Mouse (Mus musculus) right cerebral cortex, postnatal 36 days (tissue): ENCODE data around the gene Olfr1221.
"Not testable (repeated sequence)": the region's sequence is repeated elsewhere in the genome, so short reads cannot be mapped to it uniquely, and the experiment has no call there.

Experiments
- DNase-seq, 2 experiments: peaks; one replicate each; pipeline ENCODE4 v3.0.0; 2022; ENCODE audit warnings: low spot score in 2 of 2, mixed read lengths in 1 of 2

Gene Olfr1221

DNA sequence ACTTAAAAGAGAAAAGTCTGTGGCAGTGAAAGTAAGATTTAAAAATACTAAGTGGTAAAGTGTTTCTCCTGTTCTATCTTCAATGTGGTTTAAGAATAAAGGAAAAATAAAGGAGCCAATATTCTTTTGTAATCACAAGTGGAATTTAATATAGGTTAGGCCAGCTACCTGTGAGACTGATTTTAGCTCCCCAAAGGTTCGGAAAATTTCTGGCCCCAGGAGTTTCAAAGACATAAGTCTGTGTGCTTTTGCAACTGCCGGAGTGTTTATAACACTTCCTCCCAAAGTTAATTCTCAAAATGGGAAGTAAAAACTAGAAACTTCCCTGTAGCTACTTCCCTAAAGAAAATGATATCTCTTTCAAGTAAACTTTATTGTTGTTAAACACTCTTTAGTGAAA is at the start of gene Olfr1221:
Olfr1221 (minus strand) TSS at position 101 of the 400 bp plus-strand sequence.
- DNase-seq, result no peak

DNA sequence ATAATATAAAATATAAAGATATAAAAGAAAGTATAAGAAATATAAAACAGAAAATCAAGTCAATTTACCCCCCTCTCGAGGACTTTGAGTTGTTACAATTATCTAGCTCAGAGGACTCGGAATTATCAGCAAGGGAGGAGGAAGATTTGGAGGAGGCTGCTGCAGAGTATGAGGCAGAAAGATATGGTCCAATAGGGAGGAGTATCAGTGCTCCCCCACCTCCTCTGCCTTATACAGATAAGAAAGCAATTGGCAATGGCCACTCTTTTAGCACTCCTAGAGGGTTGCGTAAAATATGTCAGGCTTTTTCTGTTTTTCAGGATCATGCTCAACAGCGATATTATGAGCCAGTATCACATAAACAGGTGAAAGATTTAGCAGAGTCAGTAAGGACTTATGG is 47.6 kb upstream of the Olfr1221 start:
- DNase-seq, result not testable (repeated sequence)

DNA sequence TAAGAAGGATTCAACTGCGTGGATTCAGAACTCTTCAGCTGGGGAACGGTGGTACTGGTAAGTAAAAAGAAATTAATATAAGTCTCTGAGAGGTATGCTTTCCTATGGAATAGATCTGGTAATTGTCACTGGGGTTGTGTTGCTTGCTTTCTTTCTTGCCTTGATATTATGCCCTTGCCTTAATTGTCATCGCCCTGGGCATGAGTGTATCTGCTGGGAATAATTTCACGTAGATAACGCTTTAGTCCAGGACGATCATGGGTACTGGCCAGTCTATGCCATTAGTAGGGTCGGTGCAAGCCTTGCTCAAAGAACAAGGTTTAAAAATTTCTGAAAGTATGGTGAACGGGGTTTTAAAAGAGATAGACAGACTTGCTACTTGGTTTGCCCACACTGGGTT is 46.9 kb upstream of the Olfr1221 start, which contains the start of gene Olfr1224-ps1:
Olfr1224-ps1 (minus strand) TSS at position 101 of the 400 bp plus-strand sequence.
- DNase-seq, result not testable (repeated sequence)

DNA sequence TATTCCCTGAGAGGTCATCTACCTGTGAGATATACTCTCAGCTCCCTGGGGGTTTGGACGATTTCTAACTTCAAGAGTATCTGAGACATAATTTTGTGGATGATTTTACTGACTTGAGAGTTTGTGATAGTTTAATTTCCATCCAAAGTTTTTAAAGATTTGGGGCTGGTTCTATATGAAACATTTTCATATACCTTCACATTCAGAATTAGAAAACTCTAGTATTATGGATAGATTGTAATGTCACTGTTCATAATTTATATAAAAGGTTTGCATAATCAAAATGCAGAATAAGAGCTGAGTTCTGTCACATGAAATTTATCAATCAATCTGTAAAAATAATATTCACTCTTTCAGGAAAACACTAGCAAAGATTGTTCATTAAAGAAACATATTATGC is 34.4 kb upstream of the Olfr1221 start, which contains the start of gene Olfr1223:
Olfr1223 (minus strand) TSS at position 101 of the 400 bp plus-strand sequence.
- no peak for DNase-seq

DNA sequence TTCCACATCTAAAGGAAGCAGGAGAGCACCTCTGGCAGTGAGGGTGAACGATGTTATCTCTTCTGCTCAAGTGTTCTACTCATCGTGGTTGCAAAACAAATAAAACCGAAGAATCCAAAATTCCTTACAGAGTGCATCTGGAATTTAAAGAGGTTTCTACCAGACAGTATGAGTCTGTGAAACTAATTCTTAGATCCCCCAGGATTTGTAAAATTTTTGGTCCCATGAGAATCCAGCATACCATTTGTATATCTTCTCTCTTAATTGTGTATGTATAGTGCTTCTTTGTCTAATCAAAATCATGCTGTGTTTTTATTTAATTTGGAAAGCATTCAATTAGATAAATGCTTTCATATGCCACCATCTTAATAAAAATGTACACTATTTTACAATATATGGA is 15.9 kb upstream of the Olfr1221 start, which contains the start of gene Olfr1222:
Olfr1222 (minus strand) TSS at position 101 of the 400 bp plus-strand sequence.
- DNase-seq, result no peak

DNA sequence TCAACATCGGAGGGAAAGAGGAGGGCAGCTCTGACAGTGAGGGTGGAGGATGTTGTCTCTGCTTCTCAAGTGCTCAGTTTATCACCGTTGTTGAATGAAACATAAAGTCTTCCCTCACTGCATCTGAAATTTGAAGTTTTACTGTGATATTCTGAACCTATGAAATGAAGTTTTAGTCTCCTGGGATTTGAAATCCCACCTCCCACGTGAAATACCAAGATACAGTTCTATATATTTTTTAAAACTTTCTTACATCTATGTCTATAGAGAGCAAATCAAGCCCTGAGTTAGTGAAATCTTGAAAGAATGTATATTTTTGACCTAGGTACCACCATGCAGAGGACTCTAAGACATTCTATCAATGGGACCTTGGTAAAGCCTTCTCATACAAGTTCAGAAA is 10.3 kb downstream of the Olfr1221 start, which contains the start of gene Olfr1220:
Olfr1220 (minus strand) TSS at position 101 of the 400 bp plus-strand sequence.
- no peak for DNase-seq

DNA sequence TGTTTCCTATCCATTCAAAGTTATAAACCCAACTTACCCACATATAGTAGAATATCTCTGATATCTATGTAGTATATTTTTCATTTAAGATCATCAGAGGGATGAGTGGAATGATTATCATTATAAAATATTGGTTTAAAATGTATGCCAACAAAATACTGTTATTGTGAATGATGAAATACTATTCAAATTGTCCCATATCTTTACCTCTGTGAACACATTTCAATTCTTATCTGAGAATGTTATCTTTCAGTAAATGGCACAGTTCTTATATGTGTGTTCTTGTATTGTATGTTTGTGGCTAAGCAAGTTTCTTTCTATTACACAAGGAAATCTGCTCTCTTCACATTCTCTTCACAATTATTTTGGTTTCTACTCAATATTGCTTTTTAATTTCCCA is 11.4 kb downstream of the Olfr1221 start:
- no peak for DNase-seq

DNA sequence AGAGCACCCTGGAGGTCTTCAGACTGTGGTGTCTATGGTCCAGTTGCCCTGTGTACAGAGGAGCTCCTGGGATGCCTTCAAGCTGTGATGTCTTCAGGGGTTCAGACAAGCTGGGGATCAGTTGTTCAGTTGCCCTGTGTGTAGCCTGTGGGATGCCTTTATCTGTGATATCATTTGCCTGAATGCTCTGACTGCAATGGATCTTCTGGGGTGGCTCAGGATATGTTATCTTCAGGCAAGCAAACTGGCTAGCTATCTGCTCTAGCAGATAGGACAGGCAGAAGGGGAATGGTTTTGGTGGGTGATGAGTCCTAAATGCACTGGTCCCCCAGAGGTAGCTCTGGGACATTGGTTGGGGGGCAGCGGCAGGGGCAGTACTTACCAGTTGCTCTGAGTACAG is 23.2 kb downstream of the Olfr1221 start:
- DNase-seq, result no peak

DNA sequence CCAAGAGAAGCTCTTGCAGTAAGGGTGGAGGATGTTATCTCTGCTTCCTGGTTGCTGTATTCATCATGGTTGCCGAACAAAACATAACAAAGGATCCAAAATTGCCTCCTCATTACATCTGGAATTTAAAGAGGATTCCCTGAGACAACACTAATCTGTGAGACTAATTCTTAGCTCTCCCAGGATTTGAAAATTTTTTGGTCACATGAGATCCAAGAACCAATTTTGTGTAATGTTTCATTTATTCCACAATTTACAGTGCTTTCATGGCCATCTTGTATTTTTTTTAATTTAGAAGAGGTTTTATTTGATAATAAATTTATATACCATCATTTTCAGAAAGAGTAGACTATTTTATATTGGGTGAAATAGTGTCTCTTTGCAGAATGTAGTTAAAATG is 33.7 kb downstream of the Olfr1221 start, which contains the start of gene Olfr1219:
Olfr1219 (minus strand) TSS at position 101 of the 400 bp plus-strand sequence.
- no peak for DNase-seq

DNA sequence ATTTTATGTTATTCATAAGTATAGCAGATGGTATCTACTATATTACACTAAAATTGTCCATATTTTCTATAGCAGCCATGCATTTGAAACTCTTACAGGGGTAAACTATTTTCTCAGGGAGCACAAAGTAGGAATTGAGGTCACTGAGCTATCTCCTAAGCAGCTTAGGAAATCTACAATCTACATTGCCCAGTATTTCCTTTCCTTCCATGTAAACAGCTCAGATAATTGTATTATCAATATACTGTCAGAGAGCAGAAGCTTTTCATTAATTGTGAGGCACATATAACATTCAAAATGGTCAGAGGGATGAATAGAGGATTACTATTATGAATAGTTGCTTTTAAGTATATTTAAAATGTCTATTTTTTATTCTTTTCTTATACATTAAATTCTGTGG is 35.6 kb downstream of the Olfr1221 start:
- no peak for DNase-seq

DNA sequence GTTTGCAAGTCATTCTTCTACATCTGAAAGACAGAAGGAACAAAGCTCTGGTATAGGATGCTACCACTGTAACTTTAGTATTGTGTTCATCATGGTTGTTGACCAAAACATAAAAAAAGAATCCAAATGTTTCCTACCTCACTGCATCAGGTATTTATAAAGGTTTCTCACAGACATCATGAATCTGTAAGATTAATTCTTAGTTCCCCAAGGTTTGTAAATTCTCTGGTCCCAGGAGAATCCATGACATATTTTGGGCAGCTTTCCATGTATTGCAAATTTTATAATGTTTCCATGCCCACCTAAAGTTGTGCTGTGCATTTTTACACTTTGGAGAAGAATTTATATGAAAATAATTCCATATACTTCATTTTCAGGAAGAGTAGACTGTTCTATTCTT is 56.0 kb downstream of the Olfr1221 start, which contains the start of gene Olfr1218:
Olfr1218 (minus strand) TSS at position 101 of the 400 bp plus-strand sequence.
- no peak for DNase-seq
